Mouse (Mus musculus) kidney, postnatal 14 days (tissue): ENCODE measurements around the gene Nup98.
A peak's percentile ranks its signal among the peaks of the same experiment; 100 is the strongest.

ENCODE experiments used
- DNase-seq: peaks from one replicate; pipeline ENCODE4 v3.0.0; 2022; ENCODE audit warnings: mixed read lengths

Gene Nup98

GRCm38 (mm10) chr7:102209756-102210721 is at the start of gene Nup98, which contains the start of gene Pgap2:
Gene Nup98 (minus strand): TSS chr7:102210176.
Gene Pgap2 (plus strand): TSS chr7:102210208.
- DNase-seq, result peak; percentile 99

GRCm38 (mm10) chr7:102258753-102259152 is 48.8 kb upstream of the Nup98 start:
- no peak for DNase-seq

GRCm38 (mm10) chr7:102258189-102258588 is 48.2 kb upstream of the Nup98 start:
- peak; percentile 80 for DNase-seq

GRCm38 (mm10) chr7:102256636-102257035 is 46.7 kb upstream of the Nup98 start:
- DNase-seq, result no peak

- no peak for DNase-seq
Observed at GRCm38 (mm10) chr7:102255954-102256353, 46.0 kb upstream of the Nup98 start, which contains the start of gene Rhog. Gene Rhog (minus strand): TSS chr7:102256054.

- DNase-seq, result no peak
Observed at GRCm38 (mm10) chr7:102253631-102254030, 43.7 kb upstream of the Nup98 start.

- peak; percentile 94 for DNase-seq
Observed at GRCm38 (mm10) chr7:102250631-102251214, 40.7 kb upstream of the Nup98 start.

- DNase-seq, result peak; percentile 88
Observed at GRCm38 (mm10) chr7:102249896-102250630, 40.1 kb upstream of the Nup98 start.

GRCm38 (mm10) chr7:102249531-102249895 is 39.5 kb upstream of the Nup98 start:
- DNase-seq, result no peak

GRCm38 (mm10) chr7:102248691-102249404 is 38.9 kb upstream of the Nup98 start:
- DNase-seq, result no peak

GRCm38 (mm10) chr7:102246956-102247797 is 37.2 kb upstream of the Nup98 start:
- peak; percentile 35 for DNase-seq

- no peak for DNase-seq
Observed at GRCm38 (mm10) chr7:102246265-102246664, 36.3 kb upstream of the Nup98 start.

GRCm38 (mm10) chr7:102245775-102246174 is 35.8 kb upstream of the Nup98 start:
- peak; percentile 38 for DNase-seq

GRCm38 (mm10) chr7:102244782-102245535 is 35.0 kb upstream of the Nup98 start:
- peak; percentile 52 for DNase-seq

- no peak for DNase-seq
Observed at GRCm38 (mm10) chr7:102243870-102244269, 33.9 kb upstream of the Nup98 start.

- DNase-seq, result no peak
Observed at GRCm38 (mm10) chr7:102242917-102243316, 32.9 kb upstream of the Nup98 start.

- no peak for DNase-seq
Observed at GRCm38 (mm10) chr7:102242371-102242770, 32.4 kb upstream of the Nup98 start.

- DNase-seq, result no peak
Observed at GRCm38 (mm10) chr7:102239591-102239990, 29.6 kb upstream of the Nup98 start.

- DNase-seq, result no peak
Observed at GRCm38 (mm10) chr7:102238686-102239286, 28.8 kb upstream of the Nup98 start.

GRCm38 (mm10) chr7:102233059-102233458 is 23.1 kb upstream of the Nup98 start:
- no peak for DNase-seq
